Mouse (Mus musculus): Measurements from ENCODE around the gene Lpin3. TPM values are rescaled to one million over a fixed set of nuclear protein-coding genes. Genes with fewer than 3 reads are reported as not detected.
A peak's percentile ranks its signal among the peaks of the same experiment; 100 is the strongest.

Lpin3 gene
- polyA plus RNA-seq, 1 experiment from 2014 or later, result 1.4 TPM

DNA sequence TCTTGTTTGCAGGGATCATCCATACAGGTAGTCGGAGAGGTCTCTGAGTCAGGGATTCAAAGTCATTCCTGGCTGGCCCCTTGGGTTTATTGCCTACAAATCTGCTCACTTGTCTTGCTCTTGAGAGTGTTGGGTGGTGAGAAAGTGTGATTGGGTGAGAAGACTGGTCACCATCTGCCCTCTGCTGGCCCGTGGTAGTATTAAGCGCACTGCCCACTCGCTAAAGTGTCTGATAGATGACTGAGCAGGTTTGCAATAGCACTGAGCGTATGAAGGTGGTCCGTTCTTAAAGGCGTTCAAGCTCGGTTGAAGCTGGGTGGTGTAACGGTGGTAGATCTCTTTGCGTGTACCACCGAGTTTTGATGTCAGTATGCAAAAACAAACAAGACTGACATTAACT, 6.8 kb downstream of the Lpin3 start:
- peaks cover 10% of the 10 kb centered on the region for H3K4me1 ChIP-seq
- no peak overlapping the region for H3K27ac ChIP-seq (replicated peaks)
- no peaks in the 10 kb centered on the region for H3K36me3 ChIP-seq
- peak overlapping the region; percentile 69 for H3K9ac ChIP-seq
- peaks cover 16% of the 10 kb centered on the region for H3K27me3 ChIP-seq (replicated peaks)
- peak; percentile 52; the same call in 1 of the 2 replicates for ATAC-seq (ENCODE audit: extremely low read depth, insufficient number of reproducible peaks, low FRiP score, low TSS enrichment)
- H3K4me3 ChIP-seq, result peak overlapping the region; percentile 56
- 3% methylated on average over 11 of the region's 11 CpGs for WGBS
- H3K4me2 ChIP-seq, result peak overlapping the region; percentile 86
- no peaks in the 10 kb centered on the region for H3K9me3 ChIP-seq

DNA sequence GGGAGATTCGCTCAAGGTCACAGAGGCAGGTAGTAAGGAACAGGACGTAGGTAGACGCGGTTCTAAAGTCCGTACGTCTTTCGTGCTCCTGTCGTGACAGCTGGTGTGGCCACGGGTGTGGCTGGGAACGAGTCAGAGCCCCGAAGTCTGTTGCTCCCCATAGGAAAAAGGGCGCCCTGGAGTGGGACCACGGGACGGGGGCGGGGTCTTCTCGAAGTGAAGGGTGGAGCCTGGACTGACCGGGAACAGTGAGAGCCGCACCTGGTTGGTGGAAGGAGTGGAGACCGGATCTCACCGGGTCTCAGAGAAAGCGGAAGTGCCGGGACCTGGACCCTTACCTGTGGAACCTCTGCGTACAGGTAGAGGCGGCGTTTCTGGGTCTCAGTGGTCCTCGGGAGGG, 7.4 kb downstream of the Lpin3 start:
- peak overlapping the region; percentile 69 for H3K9ac ChIP-seq
- no peaks in the 10 kb centered on the region for H3K9me3 ChIP-seq
- peaks cover 10% of the 10 kb centered on the region for H3K4me1 ChIP-seq
- WGBS, result under 1% methylated on average over 26 of the region's 26 CpGs
- ATAC-seq (ENCODE audit: extremely low read depth, insufficient number of reproducible peaks, low FRiP score, low TSS enrichment), result peak; percentile 80
- H3K36me3 ChIP-seq, result no peaks in the 10 kb centered on the region
- H3K27ac ChIP-seq (replicated peaks), result no peak overlapping the region
- peak overlapping the region; percentile 56 for H3K4me3 ChIP-seq
- H3K27me3 ChIP-seq (replicated peaks), result peaks cover 16% of the 10 kb centered on the region
- H3K4me2 ChIP-seq, result peak overlapping the region; percentile 86

DNA sequence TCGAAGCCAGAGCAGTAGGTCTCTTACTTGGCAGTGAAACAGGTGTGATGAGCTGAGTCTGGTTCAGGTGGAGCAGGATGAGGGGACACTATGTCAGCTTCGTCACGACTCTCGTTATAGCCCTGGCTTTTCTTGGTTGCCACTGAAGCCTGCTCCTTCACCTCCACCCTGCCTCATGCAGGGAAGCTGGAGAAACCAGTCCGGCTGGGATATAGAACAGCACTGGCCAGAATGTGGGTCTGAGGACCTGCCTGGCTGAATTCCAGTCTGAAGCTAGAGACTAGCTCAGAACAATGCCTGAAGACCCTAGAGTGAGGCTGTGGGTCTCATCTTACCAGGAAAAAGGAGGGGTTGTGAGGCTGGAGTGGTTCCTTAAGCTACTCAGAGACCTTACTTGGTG, 10.6 kb downstream of the Lpin3 start:
- Histone ChIP-seq H3K4me3 (no peak overlapping the region), H3K4me1 (peaks cover 10% of the 10 kb centered on the region), H3K9ac (no peak overlapping the region), H3K36me3 (0 out of 2 replicates have a peak, but pooled peaks cover 4% of the 10 kb centered on the region), H3K27me3 (replicated peaks) (peaks cover 16% of the 10 kb centered on the region), H3K27ac (replicated peaks) (no peak overlapping the region), H3K4me2 (no peak overlapping the region), H3K9me3 (0 out of 2 replicates have a peak, but pooled peaks cover under 1% of the 10 kb centered on the region)
- 73% methylated on average over 5 of the region's 5 CpGs for WGBS
- no peak for ATAC-seq (ENCODE audit: extremely low read depth, insufficient number of reproducible peaks, low FRiP score, low TSS enrichment)

DNA sequence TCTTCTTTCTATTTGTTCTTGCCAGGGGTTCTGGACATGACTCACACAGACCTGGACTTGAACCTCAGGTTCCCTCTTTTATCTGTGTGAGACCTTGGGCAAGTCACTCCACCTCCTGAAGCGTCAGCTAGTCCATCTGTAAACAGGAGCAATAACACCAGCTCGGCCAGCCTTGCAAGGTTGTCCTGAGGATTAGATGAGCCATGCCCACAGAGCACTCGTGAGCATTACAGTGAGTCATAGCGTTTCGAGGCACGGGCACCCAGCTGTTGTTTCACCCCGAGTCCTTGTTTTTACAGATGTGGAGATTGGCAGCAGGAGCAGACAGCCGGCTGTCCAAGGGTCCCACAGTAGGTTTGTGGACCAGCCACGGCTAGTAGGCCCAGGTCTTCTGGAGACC, 11.2 kb downstream of the Lpin3 start:
- no peak overlapping the region for H3K27ac ChIP-seq (replicated peaks)
- peaks cover 16% of the 10 kb centered on the region for H3K27me3 ChIP-seq (replicated peaks)
- 0 out of 2 replicates have a peak, but pooled peaks cover 4% of the 10 kb centered on the region for H3K36me3 ChIP-seq
- peaks cover 10% of the 10 kb centered on the region for H3K4me1 ChIP-seq
- no peak for ATAC-seq (ENCODE audit: extremely low read depth, insufficient number of reproducible peaks, low FRiP score, low TSS enrichment)
- 80% methylated on average over 9 of the region's 9 CpGs for WGBS
- H3K9ac ChIP-seq, result no peak overlapping the region
- no peak overlapping the region for H3K4me3 ChIP-seq
- no peak overlapping the region for H3K4me2 ChIP-seq
- 0 out of 2 replicates have a peak, but pooled peaks cover 3% of the 10 kb centered on the region for H3K9me3 ChIP-seq

DNA sequence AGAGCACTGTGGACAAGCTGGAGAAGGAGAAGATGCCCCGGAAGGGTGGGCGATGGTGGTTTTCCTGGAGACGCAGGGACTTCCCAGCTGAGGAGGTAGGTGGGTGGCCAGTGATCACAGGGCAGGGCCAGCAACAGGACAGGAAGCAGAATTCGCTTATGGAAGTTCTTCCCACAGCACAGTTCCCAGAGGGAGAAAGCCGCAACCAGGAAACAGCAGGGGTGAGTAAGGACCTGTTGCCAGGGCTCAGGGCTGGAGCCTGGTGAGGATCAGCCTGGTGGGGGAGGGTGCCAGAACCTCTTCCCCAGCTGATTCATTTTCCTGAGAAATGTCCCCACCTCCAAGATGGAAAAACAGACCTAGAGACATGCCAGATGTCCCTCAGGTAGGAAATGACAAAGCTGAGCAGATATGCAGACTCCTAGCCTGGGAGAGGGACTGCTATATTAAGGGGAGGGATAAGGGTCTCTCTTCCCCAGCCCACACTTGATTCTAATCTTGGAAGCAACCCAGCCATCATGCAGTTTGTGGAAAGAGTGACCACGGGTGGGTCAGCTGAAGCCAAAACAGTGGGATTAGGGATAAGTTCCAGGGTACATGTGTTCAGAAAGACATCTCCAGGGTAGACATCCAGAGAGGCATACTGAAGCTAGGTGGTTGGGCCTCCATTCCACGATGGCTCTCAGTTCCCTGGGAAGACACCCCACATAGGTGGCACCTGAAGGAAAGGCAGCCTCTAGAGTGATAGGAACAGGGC, 21.4 kb downstream of the Lpin3 start:
- H3K4me1 ChIP-seq, result peaks cover 9% of the 10 kb centered on the region
- no peaks in the 10 kb centered on the region for H3K9me3 ChIP-seq
- H3K27me3 ChIP-seq (replicated peaks), result 0 out of 2 replicates have a peak, but pooled peaks cover 5% of the 10 kb centered on the region
- H3K4me2 ChIP-seq, result no peak overlapping the region
- no peak for ATAC-seq (ENCODE audit: extremely low read depth, insufficient number of reproducible peaks, low FRiP score, low TSS enrichment)
- no peak overlapping the region for H3K9ac ChIP-seq
- H3K27ac ChIP-seq (replicated peaks), result no peak overlapping the region
- no peak overlapping the region for H3K4me3 ChIP-seq
- WGBS, result 62% methylated on average over 7 of the region's 7 CpGs
- no peaks in the 10 kb centered on the region for H3K36me3 ChIP-seq

DNA sequence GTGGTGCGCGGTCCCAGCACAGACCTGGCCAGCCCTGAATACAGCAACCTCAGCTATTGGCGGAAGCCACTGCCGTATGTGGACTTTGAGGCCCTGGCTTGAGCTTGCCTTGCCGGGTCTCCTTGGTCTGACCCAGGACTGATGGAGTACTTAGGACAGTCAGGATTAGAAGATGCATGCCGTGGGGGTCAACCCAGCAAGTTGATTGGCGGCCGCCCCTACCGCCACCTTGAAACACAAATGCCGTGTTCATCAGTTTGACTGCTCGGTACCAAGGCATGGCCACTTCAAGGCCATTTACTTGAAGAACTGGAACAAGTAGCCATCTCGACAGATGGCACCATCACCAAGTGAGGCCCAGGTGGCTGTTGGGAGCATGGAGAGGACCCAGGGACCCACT, 24.8 kb downstream of the Lpin3 start:
- no peak for ATAC-seq (ENCODE audit: extremely low read depth, insufficient number of reproducible peaks, low FRiP score, low TSS enrichment)
- no peak overlapping the region for H3K9ac ChIP-seq
- H3K36me3 ChIP-seq, result no peaks in the 10 kb centered on the region
- 92% methylated on average over 12 of the region's 12 CpGs for WGBS
- no peaks in the 10 kb centered on the region for H3K9me3 ChIP-seq
- H3K27ac ChIP-seq (replicated peaks), result no peak overlapping the region
- peaks cover 39% of the 10 kb centered on the region for H3K27me3 ChIP-seq (replicated peaks)
- H3K4me1 ChIP-seq, result peaks cover 14% of the 10 kb centered on the region
- H3K4me2 ChIP-seq, result no peak overlapping the region
- H3K4me3 ChIP-seq, result no peak overlapping the region

DNA sequence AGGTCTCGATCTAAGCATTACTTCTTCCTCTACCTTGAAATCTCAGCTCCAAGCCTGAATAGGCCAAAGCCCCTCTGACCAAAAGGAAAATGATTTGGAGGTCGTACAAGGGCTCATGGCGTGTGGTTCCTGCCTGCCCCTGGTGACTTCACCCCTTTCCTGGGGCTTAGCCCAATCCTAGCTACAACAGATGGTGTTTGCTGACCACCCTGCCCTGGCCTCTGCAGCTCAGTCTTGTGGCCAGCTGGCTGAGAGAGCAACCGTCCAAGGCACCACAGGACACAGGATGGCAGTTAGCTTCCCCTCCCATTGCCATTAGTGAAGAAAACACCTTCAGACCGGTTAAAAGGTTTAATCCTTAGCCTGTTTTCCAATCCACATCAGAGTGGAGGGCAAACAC, 25.6 kb downstream of the Lpin3 start:
- ATAC-seq (ENCODE audit: extremely low read depth, insufficient number of reproducible peaks, low FRiP score, low TSS enrichment), result no peak
- no peaks in the 10 kb centered on the region for H3K36me3 ChIP-seq
- no peaks in the 10 kb centered on the region for H3K9me3 ChIP-seq
- H3K27me3 ChIP-seq (replicated peaks), result peaks cover 47% of the 10 kb centered on the region
- H3K4me3 ChIP-seq, result no peak overlapping the region
- 62% methylated on average over 5 of the region's 5 CpGs for WGBS
- no peak overlapping the region for H3K9ac ChIP-seq
- H3K4me2 ChIP-seq, result no peak overlapping the region
- H3K27ac ChIP-seq (replicated peaks), result no peak overlapping the region
- peaks cover 16% of the 10 kb centered on the region for H3K4me1 ChIP-seq

DNA sequence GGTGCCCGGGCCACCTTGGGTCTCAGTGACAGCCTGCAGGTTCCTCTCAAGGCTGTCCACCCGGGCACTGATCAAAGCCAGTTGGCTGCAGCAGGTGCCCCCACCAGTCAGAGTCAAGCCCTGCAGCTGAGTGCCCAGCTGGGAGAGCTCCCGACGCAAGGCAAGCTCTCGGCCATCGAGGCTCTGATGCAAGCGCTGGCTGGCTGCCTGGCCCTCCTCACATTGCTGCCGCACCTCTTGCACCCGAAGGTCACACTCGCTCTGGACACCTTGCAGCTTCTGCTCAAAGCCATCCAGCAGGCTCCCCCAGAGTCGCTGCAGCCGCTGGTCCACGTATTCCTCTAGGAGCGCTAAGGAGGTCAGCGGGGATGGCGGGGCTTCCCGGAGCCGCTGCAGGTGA, 28.1 kb downstream of the Lpin3 start:
- H3K9me3 ChIP-seq, result no peaks in the 10 kb centered on the region
- ATAC-seq (ENCODE audit: extremely low read depth, insufficient number of reproducible peaks, low FRiP score, low TSS enrichment), result no peak
- peaks cover 21% of the 10 kb centered on the region for H3K4me1 ChIP-seq
- no peak overlapping the region for H3K27ac ChIP-seq (replicated peaks)
- peaks cover 69% of the 10 kb centered on the region for H3K27me3 ChIP-seq (replicated peaks)
- 46% methylated on average over 18 of the region's 18 CpGs for WGBS
- H3K4me2 ChIP-seq, result no peak overlapping the region
- no peak overlapping the region for H3K9ac ChIP-seq
- H3K4me3 ChIP-seq, result no peak overlapping the region
- no peaks in the 10 kb centered on the region for H3K36me3 ChIP-seq

DNA sequence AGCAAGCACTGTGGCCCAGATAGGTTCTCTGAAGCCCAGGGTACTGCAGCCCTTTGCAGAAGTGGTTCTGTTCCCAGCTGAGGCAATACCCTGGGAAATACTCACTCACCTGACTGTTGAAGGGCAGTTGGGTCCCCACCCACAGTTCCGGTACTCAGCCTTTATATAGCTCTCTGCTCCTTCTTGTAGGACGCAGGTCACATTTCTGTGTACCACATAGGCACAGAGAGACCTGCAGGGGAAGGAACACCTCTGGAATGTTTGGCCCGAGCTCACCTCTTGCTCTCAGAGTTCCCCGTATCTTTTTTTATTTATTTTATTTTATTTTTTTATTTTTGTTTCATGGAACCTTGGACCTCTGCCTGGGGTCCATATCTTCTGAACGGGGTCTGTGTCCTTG, 30.2 kb downstream of the Lpin3 start:
- no peak overlapping the region for H3K27ac ChIP-seq (replicated peaks)
- 77% methylated on average over 5 of the region's 5 CpGs for WGBS
- H3K36me3 ChIP-seq, result no peaks in the 10 kb centered on the region
- ATAC-seq (ENCODE audit: extremely low read depth, insufficient number of reproducible peaks, low FRiP score, low TSS enrichment), result no peak
- no peak overlapping the region; the same call in 1 of the 2 replicates for H3K4me2 ChIP-seq
- peaks cover 32% of the 10 kb centered on the region for H3K4me1 ChIP-seq
- no peak overlapping the region for H3K4me3 ChIP-seq
- no peaks in the 10 kb centered on the region for H3K9me3 ChIP-seq
- no peak overlapping the region for H3K9ac ChIP-seq
- H3K27me3 ChIP-seq (replicated peaks), result peaks cover 87% of the 10 kb centered on the region

DNA sequence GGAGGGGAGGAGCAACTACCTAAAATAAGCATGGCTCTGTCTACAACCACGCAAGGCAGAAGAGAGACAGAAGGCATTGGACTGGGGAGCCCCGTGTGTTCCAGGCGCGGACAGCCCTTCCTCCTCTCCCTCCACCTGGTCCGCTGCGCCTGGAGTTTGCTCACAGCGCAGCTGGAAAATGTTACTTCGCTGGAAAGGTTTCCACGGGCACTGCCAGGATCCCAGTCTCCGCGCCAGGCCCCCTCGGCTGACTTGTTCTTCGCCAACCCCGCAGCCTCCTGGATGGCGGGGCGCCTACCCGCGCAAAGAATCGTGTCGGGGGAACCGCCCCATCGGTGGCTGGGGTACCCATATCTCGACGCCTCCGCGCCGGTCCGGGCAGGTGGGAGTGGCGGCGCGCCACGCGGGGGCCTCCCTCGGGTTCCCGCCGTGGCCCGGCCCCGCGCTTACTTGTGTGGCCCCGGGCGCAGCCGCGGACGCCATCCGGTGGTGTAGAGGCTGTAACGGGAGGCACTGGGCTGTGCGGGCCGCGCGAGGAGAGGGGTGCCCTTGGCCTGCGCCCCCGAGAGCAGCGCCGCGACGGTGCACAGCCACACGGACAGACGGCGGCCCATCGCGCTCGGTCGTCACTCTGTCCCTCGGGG, 31.2 kb downstream of the Lpin3 start:
- 1% methylated on average over 59 of the region's 64 CpGs for WGBS
- Histone ChIP-seq H3K9me3 (no peaks in the 10 kb centered on the region), H3K4me1 (peaks cover 41% of the 10 kb centered on the region), H3K4me2 (peak overlapping the region; percentile 97), H3K27me3 (replicated peaks) (peaks cover 94% of the 10 kb centered on the region), H3K4me3 (peak overlapping the region; percentile 65), H3K36me3 (no peaks in the 10 kb centered on the region), H3K9ac (peak overlapping the region; percentile 81), H3K27ac (replicated peaks) (no peak overlapping the region)
- ATAC-seq (ENCODE audit: extremely low read depth, insufficient number of reproducible peaks, low FRiP score, low TSS enrichment), result peak; percentile 29; the same call in 1 of the 2 replicates

DNA sequence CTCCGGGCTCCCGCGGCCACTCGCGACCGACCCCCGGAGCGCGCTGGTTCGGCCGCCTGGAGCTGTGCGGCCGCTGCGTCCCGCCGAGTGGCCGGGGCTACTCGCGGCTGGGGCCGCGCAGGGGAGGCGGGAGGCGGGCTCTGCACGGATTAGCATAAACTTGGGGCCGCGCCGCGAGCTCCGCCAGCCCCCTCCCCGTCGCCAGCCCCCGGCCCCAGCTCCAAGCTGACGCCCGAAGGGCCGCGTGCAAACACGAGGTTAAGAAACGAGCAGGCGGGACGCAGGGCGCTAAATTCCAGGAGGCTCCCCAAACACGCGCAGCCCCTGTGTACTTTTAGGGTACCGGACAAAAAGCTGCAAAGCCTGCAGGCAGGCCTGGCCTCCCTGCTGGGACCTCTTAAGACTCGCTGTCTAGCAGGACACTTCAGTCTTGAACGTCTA, 31.8 kb downstream of the Lpin3 start, which contains the start of gene Emilin3:
Gene Emilin3 (minus strand): TSS at position 98 of the 441 bp plus-strand sequence.
- Histone ChIP-seq H3K36me3 (no peaks in the 10 kb centered on the region), H3K27ac (replicated peaks) (no peak within 1 kb of the TSS), H3K27me3 (replicated peaks) (peaks cover 95% of the 10 kb centered on the region), H3K4me1 (peaks cover 43% of the 10 kb centered on the region), H3K9ac (peak within 1 kb of the TSS; percentile 81), H3K4me3 (peak within 1 kb of the TSS; percentile 65), H3K9me3 (no peaks in the 10 kb centered on the region), H3K4me2 (peak within 1 kb of the TSS; percentile 97)
- ATAC-seq (ENCODE audit: extremely low read depth, insufficient number of reproducible peaks, low FRiP score, low TSS enrichment), result no peak
- WGBS, result under 1% methylated on average over 46 of the region's 46 CpGs
